Mouse (Mus musculus) small intestine, adult 2 months (tissue): Measurements from ENCODE around the gene Rbp2. TPM values are rescaled to one million over a fixed set of nuclear protein-coding genes. Genes with fewer than 3 reads are reported as not detected.

Experiments
- H3K27ac ChIP-seq: fragments of 200-500 bp; 2 replicates; pipeline ENCODE4 v1.5.1; 2012; ENCODE audit warnings: low read depth, low read length, control low read depth, inconsistent platforms; ENCODE audit not compliant: insufficient read depth
- H3K27me3 ChIP-seq: fragments of 200-500 bp; 2 replicates; pipeline ENCODE4 v1.6.1; 2012; ENCODE audit warnings: mild to moderate bottlenecking, moderate library complexity, low read length, inconsistent platforms; ENCODE audit not compliant: control insufficient read depth, insufficient read depth
- H3K36me3 ChIP-seq: fragments of 200-500 bp; 2 replicates; pipeline ENCODE4 v1.6.1; 2012; ENCODE audit warnings: mild to moderate bottlenecking, low read length, control low read depth, inconsistent platforms; ENCODE audit not compliant: control insufficient read depth, insufficient read depth
- H3K4me1 ChIP-seq: fragments of 200-500 bp; 2 replicates; pipeline ENCODE4 v1.6.1; 2012; ENCODE audit warnings: low read length, inconsistent platforms, mixed read lengths; ENCODE audit not compliant: control insufficient read depth, insufficient read depth, insufficient read length
- H3K4me3 ChIP-seq: fragments of 200-500 bp; 2 replicates; pipeline ENCODE4 v1.5.1; 2012; ENCODE audit warnings: low read depth, mild to moderate bottlenecking, control low read depth, inconsistent platforms, low read length, moderate library complexity
- CTCF ChIP-seq: fragments of 200-500 bp; IDR thresholded peaks from 2 replicates; pipeline ENCODE4 v1.5.1; 2012; ENCODE audit warnings: low read depth, mild to moderate bottlenecking, control low read depth, inconsistent platforms, low read length, moderate library complexity, mixed read lengths; ENCODE audit not compliant: insufficient replicate concordance, insufficient read length; ENCODE audit errors: extremely low read depth
- POLR2A ChIP-seq: fragments of 200-500 bp; IDR thresholded peaks from 2 replicates; pipeline ENCODE4 v1.6.1; 2012; ENCODE audit warnings: low read depth, mild to moderate bottlenecking, control low read depth, inconsistent platforms, low read length, moderate library complexity
- WGBS: fragments of 180-500 bp; shearing (Covaris S2); methylation state at CpG from one replicate; pipeline ENCODE4 v1.1.7; 2018; 5-methylcytosine and 5-hydroxymethylcytosine counted together
- polyA plus RNA-seq: library from polyadenylated mRNA; depleted of rRNA; stranded (reverse); fragments of >200 nt; gene quantifications from 2 replicates; pipeline ENCODE4 v1.2.3, GENCODE M21; 2012

Rbp2 gene
- polyA plus RNA-seq, 1 experiment: 589 TPM

GRCm38 (mm10) chr9:98510363-98511055 is 24.6 kb downstream of the Rbp2 start:
- 90% methylated on average over 6 of the region's 6 CpGs for WGBS
- no peak overlapping the region for H3K27ac ChIP-seq

GRCm38 (mm10) chr9:98523872-98524271 is 38.0 kb downstream of the Rbp2 start:
- WGBS: 75% methylated on average over 2 of the region's 2 CpGs
- TF ChIP-seq POLR2A: no peak
- TF ChIP-seq CTCF: no peak

More at GRCm38 (mm10) chr9:98510363-98511055, 24.6 kb downstream of the Rbp2 start:
- Histone ChIP-seq H3K4me3 (no peak overlapping the region), H3K36me3 (peaks cover 45% of the 10 kb centered on the region), H3K27me3 (no peaks in the 10 kb centered on the region), H3K4me1 (no peaks in the 10 kb centered on the region; the same call in 1 of the 2 replicates)
- TF ChIP-seq POLR2A (no peak), CTCF (no peak)

GRCm38 (mm10) chr9:98524786-98525542 is 39.0 kb downstream of the Rbp2 start:
- H3K27me3 ChIP-seq: no peaks in the 10 kb centered on the region
- H3K4me1 ChIP-seq: no peaks in the 10 kb centered on the region
- 68% methylated on average over 7 of the region's 7 CpGs for WGBS
- no peaks in the 10 kb centered on the region for H3K36me3 ChIP-seq
- H3K27ac ChIP-seq: no peak overlapping the region
- H3K4me3 ChIP-seq: no peak overlapping the region
- no peak for TF ChIP-seq CTCF
- TF ChIP-seq POLR2A: no peak

More at GRCm38 (mm10) chr9:98523872-98524271, 38.0 kb downstream of the Rbp2 start:
- no peak overlapping the region for H3K4me3 ChIP-seq
- H3K27ac ChIP-seq: no peak overlapping the region
- H3K36me3 ChIP-seq: no peaks in the 10 kb centered on the region; the same call in 1 of the 2 replicates
- no peaks in the 10 kb centered on the region for H3K27me3 ChIP-seq
- H3K4me1 ChIP-seq: no peaks in the 10 kb centered on the region

- TF ChIP-seq CTCF (no peak), POLR2A (no peak)
- no peaks in the 10 kb centered on the region for H3K27me3 ChIP-seq
- WGBS: 85% methylated on average over 7 of the region's 7 CpGs
- H3K4me3 ChIP-seq: no peak overlapping the region
- no peak overlapping the region for H3K27ac ChIP-seq
- no peaks in the 10 kb centered on the region for H3K4me1 ChIP-seq
- no peaks in the 10 kb centered on the region for H3K36me3 ChIP-seq
Measured at GRCm38 (mm10) chr9:98525543-98525924, 39.6 kb downstream of the Rbp2 start.

- 91% methylated on average over 7 of the region's 7 CpGs for WGBS
- Histone ChIP-seq H3K4me1 (peaks cover 3% of the 10 kb centered on the region; the same call in 1 of the 2 replicates), H3K36me3 (no peaks in the 10 kb centered on the region), H3K27ac (no peak overlapping the region), H3K4me3 (no peak overlapping the region), H3K27me3 (no peaks in the 10 kb centered on the region)
- TF ChIP-seq CTCF (no peak), POLR2A (no peak)
Measured at GRCm38 (mm10) chr9:98527226-98527625, 41.3 kb downstream of the Rbp2 start.

- no peak overlapping the region for H3K4me3 ChIP-seq
Measured at GRCm38 (mm10) chr9:98529776-98530175, 43.9 kb downstream of the Rbp2 start.

GRCm38 (mm10) chr9:98530999-98531398 is 45.1 kb downstream of the Rbp2 start:
- no peak overlapping the region for H3K4me3 ChIP-seq
- no peaks in the 10 kb centered on the region for H3K27me3 ChIP-seq
- no peak for TF ChIP-seq CTCF
- no peak for TF ChIP-seq POLR2A
- WGBS: 10% methylated on average over 2 of the region's 2 CpGs
- no peak overlapping the region for H3K27ac ChIP-seq
- H3K36me3 ChIP-seq: no peaks in the 10 kb centered on the region
- H3K4me1 ChIP-seq: peaks cover 3% of the 10 kb centered on the region; the same call in 1 of the 2 replicates

More at GRCm38 (mm10) chr9:98529776-98530175, 43.9 kb downstream of the Rbp2 start:
- TF ChIP-seq CTCF (no peak), POLR2A (no peak)
- Histone ChIP-seq H3K4me1 (peaks cover 3% of the 10 kb centered on the region; the same call in 1 of the 2 replicates), H3K27ac (no peak overlapping the region), H3K36me3 (no peaks in the 10 kb centered on the region), H3K27me3 (no peaks in the 10 kb centered on the region)
- WGBS: 85% methylated on average over 4 of the region's 4 CpGs
